Mouse (Mus musculus): ENCODE data around the gene 4930426L09Rik.

GRCm38 (mm10) chr2:18959008-18959407 lies 39.1 kb upstream of the 4930426L09Rik start:
- no peak for TF ChIP-seq CTCF (IDR thresholded peaks at IDR 0.05; ENCODE audit: low read depth)
- TF ChIP-seq EP300 (IDR thresholded peaks at IDR 0.05; ENCODE audit: low read depth): no peak
